Mouse (Mus musculus) intestine, postnatal 0 days (tissue): ENCODE results near the gene Coro2b. TPM values are rescaled to one million over a fixed set of nuclear protein-coding genes. Genes with fewer than 3 reads are reported as not detected.

Experiments
- ATAC-seq: fragments of 200-750 bp; cut with Nextera tagmentation; 2 replicates; pipeline ENCODE4 v1.8.0; 2017; ENCODE audit warnings: mild to moderate bottlenecking, moderate TSS enrichment, moderate library complexity
- H3K27ac ChIP-seq: fragments of 300-500 bp; sonication (generic); 2 replicates; pipeline ENCODE4 v1.5.1; 2014; ENCODE audit warnings: mild to moderate bottlenecking, low read depth, low read length, moderate library complexity
- H3K27me3 ChIP-seq: fragments of 300-500 bp; sonication (generic); replicated peaks from 2 replicates; pipeline ENCODE4 v1.6.1; 2014; ENCODE audit warnings: low read length, mixed read lengths; ENCODE audit not compliant: control insufficient read depth, insufficient read depth
- H3K36me3 ChIP-seq: fragments of 300-500 bp; sonication (generic); 2 replicates; pipeline ENCODE4 v1.6.1; 2014; ENCODE audit warnings: mild to moderate bottlenecking, moderate library complexity; ENCODE audit not compliant: control insufficient read depth, insufficient read depth
- H3K4me1 ChIP-seq: fragments of 300-500 bp; sonication (generic); replicated peaks from 2 replicates; pipeline ENCODE4 v1.6.1; 2014; ENCODE audit warnings: antibody characterized with exemption, low read length, mixed read lengths; ENCODE audit not compliant: control insufficient read depth, insufficient read depth
- H3K4me2 ChIP-seq: fragments of 300-500 bp; sonication (generic); replicated peaks from 2 replicates; pipeline ENCODE4 v1.6.1; 2014; ENCODE audit warnings: low read depth, mild to moderate bottlenecking, moderate library complexity
- H3K4me3 ChIP-seq: fragments of 300-500 bp; sonication (generic); 2 replicates; pipeline ENCODE4 v1.5.1; 2014; ENCODE audit warnings: low read depth, low read length
- H3K9ac ChIP-seq: fragments of 300-500 bp; sonication (generic); 2 replicates; pipeline ENCODE4 v1.6.1; 2014; ENCODE audit warnings: mild to moderate bottlenecking, low read depth, low read length
- H3K9me3 ChIP-seq: fragments of 300-500 bp; sonication (generic); 2 replicates; pipeline ENCODE4 v1.6.1; 2016; ENCODE audit warnings: mixed run types; ENCODE audit not compliant: control insufficient read depth
- CTCF ChIP-seq: sonication (generic); IDR thresholded peaks from 2 replicates; pipeline ENCODE4 v1.5.1; 2016; ENCODE audit warnings: low read depth, mild to moderate bottlenecking, control low read depth, antibody characterized with exemption, moderate library complexity
- WGBS: fragments of 180-500 bp; shearing (Covaris S2); extraction: QIAGEN DNeasy Blood & Tissue Kit; methylation state at CpG from one replicate; pipeline ENCODE4 v1.1.7; 2014; 5-methylcytosine and 5-hydroxymethylcytosine counted together
- polyA plus RNA-seq: library from polyadenylated mRNA; unstranded; fragments of >200 nt; fragmentation: Nextera tagmentation; extraction: Ambion mirVana; gene quantifications from 2 replicates; pipeline ENCODE4 v1.2.1, GENCODE M21; 2015

Coro2b gene
- polyA plus RNA-seq, 1 experiment from 2014 or later, result 2.9 TPM

GRCm38 (mm10) chr9:62425265-62425664 is 111.6 kb downstream of the Coro2b start:
- Histone ChIP-seq H3K27me3 (no peaks in the 10 kb centered on the region), H3K4me1 (peaks cover 4% of the 10 kb centered on the region; the same call in 1 of the 2 replicates), H3K36me3 (no peaks in the 10 kb centered on the region), H3K27ac (no peak overlapping the region), H3K9me3 (no peaks in the 10 kb centered on the region), H3K4me3 (no peak overlapping the region), H3K9ac (no peak overlapping the region), H3K4me2 (no peak overlapping the region)
- TF ChIP-seq CTCF, result no peak
- ATAC-seq, result no peak
- WGBS, result 40% methylated on average over 5 of the region's 5 CpGs

GRCm38 (mm10) chr9:62423871-62424270 is 113.0 kb downstream of the Coro2b start:
- H3K4me1 ChIP-seq, result peaks cover 4% of the 10 kb centered on the region; the same call in 1 of the 2 replicates
- no peaks in the 10 kb centered on the region for H3K27me3 ChIP-seq
- no peaks in the 10 kb centered on the region for H3K9me3 ChIP-seq
- H3K4me3 ChIP-seq, result no peak overlapping the region
- TF ChIP-seq CTCF, result no peak
- no peak overlapping the region for H3K9ac ChIP-seq
- no peak overlapping the region for H3K27ac ChIP-seq
- WGBS, result 95% methylated on average over 10 of the region's 10 CpGs
- H3K36me3 ChIP-seq, result no peaks in the 10 kb centered on the region
- H3K4me2 ChIP-seq, result no peak overlapping the region
- no peak for ATAC-seq

GRCm38 (mm10) chr9:62422926-62423325 is 113.9 kb downstream of the Coro2b start:
- H3K27ac ChIP-seq, result no peak overlapping the region
- H3K4me1 ChIP-seq, result peaks cover 4% of the 10 kb centered on the region; the same call in 1 of the 2 replicates
- no peak overlapping the region for H3K4me2 ChIP-seq
- no peak for TF ChIP-seq CTCF
- 55% methylated on average over 10 of the region's 10 CpGs for WGBS
- H3K27me3 ChIP-seq, result no peaks in the 10 kb centered on the region
- H3K9me3 ChIP-seq, result no peaks in the 10 kb centered on the region
- H3K4me3 ChIP-seq, result no peak overlapping the region
- no peaks in the 10 kb centered on the region for H3K36me3 ChIP-seq
- no peak for ATAC-seq
- H3K9ac ChIP-seq, result no peak overlapping the region

- ATAC-seq, result no peak
- TF ChIP-seq CTCF, result no peak
- Histone ChIP-seq H3K27ac (no peak overlapping the region), H3K9ac (no peak overlapping the region), H3K4me3 (no peak overlapping the region), H3K36me3 (no peaks in the 10 kb centered on the region), H3K27me3 (no peaks in the 10 kb centered on the region), H3K4me2 (peak overlapping the region; percentile 69), H3K9me3 (no peaks in the 10 kb centered on the region), H3K4me1 (peaks cover 4% of the 10 kb centered on the region; the same call in 1 of the 2 replicates)
- 97% methylated on average over 6 of the region's 6 CpGs for WGBS
Observed at GRCm38 (mm10) chr9:62421911-62422310, 114.9 kb downstream of the Coro2b start.

GRCm38 (mm10) chr9:62421027-62421426 is 115.8 kb downstream of the Coro2b start:
- Histone ChIP-seq H3K27ac (0 out of 2 replicates have a peak overlapping the region, but pooled peaks have one; percentile 35), H3K27me3 (no peaks in the 10 kb centered on the region), H3K4me3 (peak overlapping the region; percentile 26; the same call in 1 of the 2 replicates), H3K4me1 (peaks cover 4% of the 10 kb centered on the region; the same call in 1 of the 2 replicates), H3K4me2 (peak overlapping the region; percentile 69), H3K9me3 (no peaks in the 10 kb centered on the region), H3K9ac (no peak overlapping the region; the same call in 1 of the 2 replicates), H3K36me3 (no peaks in the 10 kb centered on the region)
- no peak for TF ChIP-seq CTCF
- WGBS, result 3% methylated on average over 13 of the region's 13 CpGs
- peak; percentile 68 for ATAC-seq

- Histone ChIP-seq H3K9me3 (no peaks in the 10 kb centered on the region), H3K4me3 (0 out of 2 replicates have a peak overlapping the region, but pooled peaks have one; percentile 26), H3K4me1 (peaks cover 4% of the 10 kb centered on the region; the same call in 1 of the 2 replicates), H3K27ac (peak overlapping the region; percentile 35; the same call in 1 of the 2 replicates), H3K9ac (no peak overlapping the region), H3K27me3 (no peaks in the 10 kb centered on the region), H3K36me3 (no peaks in the 10 kb centered on the region), H3K4me2 (peak overlapping the region; percentile 69)
- no peak for TF ChIP-seq CTCF
- 64% methylated on average over 10 of the region's 10 CpGs for WGBS
- no peak for ATAC-seq
Observed at GRCm38 (mm10) chr9:62420261-62420917, 116.5 kb downstream of the Coro2b start.
